Mouse (Mus musculus) myocyte (in vitro differentiated cells): ENCODE results near the gene 1700013G24Rik. TPM values are rescaled to one million over a fixed set of nuclear protein-coding genes. Genes with fewer than 3 reads are reported as not detected.
A peak's percentile ranks its signal among the peaks of the same experiment; 100 is the strongest.

ENCODE experiments used
- H3K27me3 ChIP-seq: one replicate; pipeline ENCODE4 v1.6.1; 2011; ENCODE audit not compliant: control insufficient read depth, insufficient read depth, insufficient read length
- H3K36me3 ChIP-seq: one replicate; pipeline ENCODE4 v1.6.1; 2011; ENCODE audit not compliant: control insufficient read depth, insufficient read depth
- H3K4me2 ChIP-seq: one replicate; pipeline ENCODE4 v1.6.1; 2011; ENCODE audit warnings: low read depth, control low read depth
- H3K4me3 ChIP-seq: one replicate; pipeline ENCODE4 v1.5.1; 2011; ENCODE audit warnings: mild to moderate bottlenecking, control low read depth, moderate library complexity
- H3K79me2 ChIP-seq: one replicate; pipeline ENCODE4 v1.6.1; 2011; ENCODE audit not compliant: control insufficient read depth, insufficient read depth
- H3ac ChIP-seq: one replicate; pipeline ENCODE4 v1.6.1; 2011; ENCODE audit not compliant: control insufficient read depth, insufficient read length
- CEBPB ChIP-seq: IDR thresholded peaks from 2 replicates; pipeline ENCODE4 v1.6.1; 2011; ENCODE audit warnings: mild to moderate bottlenecking, moderate library complexity; ENCODE audit not compliant: poor library complexity, insufficient read depth, severe bottlenecking
- E2F4 ChIP-seq: IDR thresholded peaks from one replicate; pipeline ENCODE4 v1.6.1; 2011; ENCODE audit warnings: mild to moderate bottlenecking, control low read depth, moderate library complexity; ENCODE audit not compliant: insufficient read depth
- MAX ChIP-seq: IDR thresholded peaks from one replicate; pipeline ENCODE4 v1.6.1; 2011; ENCODE audit warnings: low read depth, mild to moderate bottlenecking, control low read depth
- MYOD1 ChIP-seq, 3 experiments: IDR thresholded peaks; one replicate each; pipeline ENCODE4 v1.6.1; 2011; ENCODE audit warnings: control low read depth in 2 of 3, low read depth in 2 of 3, mild to moderate bottlenecking in 2 of 3, moderate library complexity in 1 of 3; ENCODE audit not compliant: insufficient read length in 2 of 3, control insufficient read depth in 1 of 3
- MYOG ChIP-seq, 3 experiments: IDR thresholded peaks; one replicate each; pipeline ENCODE4 v1.6.1; 2011; ENCODE audit warnings: control low read depth in 2 of 3, low read depth in 2 of 3, mild to moderate bottlenecking in 2 of 3; ENCODE audit not compliant: insufficient read length in 2 of 3, control insufficient read depth in 1 of 3, insufficient read depth in 1 of 3
- POLR2A ChIP-seq: IDR thresholded peaks from one replicate; pipeline ENCODE4 v1.6.1; 2011; ENCODE audit warnings: low read depth, mild to moderate bottlenecking, control low read depth, moderate library complexity; ENCODE audit not compliant: insufficient read length
- POLR2AphosphoS2 ChIP-seq: IDR thresholded peaks from one replicate; pipeline ENCODE4 v1.6.1; 2011; ENCODE audit warnings: low read depth, control low read depth; ENCODE audit not compliant: insufficient read length
- REST ChIP-seq: IDR thresholded peaks from one replicate; pipeline ENCODE4 v1.6.1; 2011; ENCODE audit warnings: mild to moderate bottlenecking, control low read depth, moderate library complexity; ENCODE audit not compliant: insufficient read depth, insufficient read length
- SRF ChIP-seq: IDR thresholded peaks from one replicate; pipeline ENCODE4 v1.6.1; 2011; ENCODE audit warnings: low read depth; ENCODE audit not compliant: control insufficient read depth, insufficient read length
- TCF12 ChIP-seq: IDR thresholded peaks from one replicate; pipeline ENCODE4 v1.6.1; 2011; ENCODE audit warnings: mild to moderate bottlenecking, control low read depth; ENCODE audit not compliant: poor library complexity, insufficient read depth, severe bottlenecking
- TCF3 ChIP-seq: IDR thresholded peaks from one replicate; pipeline ENCODE4 v1.6.1; 2011; ENCODE audit warnings: low read depth, control low read depth; ENCODE audit not compliant: insufficient read length
- USF1 ChIP-seq: IDR thresholded peaks from one replicate; pipeline ENCODE4 v1.6.1; 2011; ENCODE audit warnings: low read depth, mild to moderate bottlenecking, control low read depth, moderate library complexity
- polyA plus RNA-seq: library from polyadenylated mRNA; unstranded; fragments of >200 nt; fragmentation: generic; extraction: Trizol; gene quantifications from one replicate; pipeline ENCODE4 v1.2.1, GENCODE M21; 2012; ENCODE audit warnings: missing spikeins

1700013G24Rik gene
- polyA plus RNA-seq, 1 experiment: 0.55 TPM

DNA sequence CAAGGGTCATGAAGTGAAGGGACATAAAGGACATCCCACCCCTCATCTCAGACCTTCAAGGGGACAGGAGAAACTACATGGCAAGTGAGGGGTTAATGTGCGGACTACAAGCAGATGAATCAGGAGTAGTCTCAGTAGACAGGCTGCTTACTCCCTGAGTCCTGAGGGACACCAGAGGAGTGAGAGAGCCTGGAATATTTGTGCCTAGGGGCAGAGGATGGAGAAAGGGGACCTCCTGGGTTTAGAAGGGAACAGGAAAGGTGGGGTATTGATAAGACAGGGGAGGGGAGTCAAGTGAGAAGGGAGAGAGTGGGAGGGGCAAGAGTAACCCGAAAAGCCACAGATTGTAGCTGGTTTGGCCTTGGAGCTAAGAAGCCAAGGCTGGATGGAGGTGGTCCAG lies 4.4 kb upstream of the 1700013G24Rik start:
- H3K4me2 ChIP-seq: peak overlapping the region; percentile 86
- H3K4me3 ChIP-seq: no peak overlapping the region
- no peaks in the 10 kb centered on the region for H3K79me2 ChIP-seq
- TF ChIP-seq POLR2AphosphoS2: no peak
- no peak for TF ChIP-seq MAX
- no peak for TF ChIP-seq E2F4
- no peak for TF ChIP-seq MYOD1 (IDR thresholded peaks at IDR 0.05; ENCODE audit: control insufficient read depth in 1 of 3, insufficient read length in 2 of 3, low read depth in 2 of 3)
- TF ChIP-seq MYOG (IDR thresholded peaks at IDR 0.05; ENCODE audit: control insufficient read depth in 1 of 3, insufficient read depth in 1 of 3, insufficient read length in 2 of 3, low read depth in 2 of 3): no peak
- no peak for TF ChIP-seq USF1
- TF ChIP-seq TCF12: no peak
- no peak for TF ChIP-seq POLR2A
- no peak for TF ChIP-seq SRF
- no peak for TF ChIP-seq REST
- TF ChIP-seq TCF3: no peak
- TF ChIP-seq CEBPB: no peak
- H3K36me3 ChIP-seq: no peaks in the 10 kb centered on the region
- H3ac ChIP-seq: no peak overlapping the region
- H3K27me3 ChIP-seq: no peaks in the 10 kb centered on the region

GRCm38 (mm10) chr4:137449132-137449531 lies 4.0 kb upstream of the 1700013G24Rik start:
- no peaks in the 10 kb centered on the region for H3K36me3 ChIP-seq
- H3K27me3 ChIP-seq: no peaks in the 10 kb centered on the region
- TF ChIP-seq MYOD1 (IDR thresholded peaks at IDR 0.05; ENCODE audit: control insufficient read depth in 1 of 3, insufficient read length in 2 of 3, low read depth in 2 of 3) (no peak), POLR2AphosphoS2 (no peak), POLR2A (no peak), SRF (no peak), TCF12 (no peak), MYOG (IDR thresholded peaks at IDR 0.05; ENCODE audit: control insufficient read depth in 1 of 3, insufficient read depth in 1 of 3, insufficient read length in 2 of 3, low read depth in 2 of 3) (no peak), REST (no peak), CEBPB (no peak), E2F4 (no peak), USF1 (no peak), TCF3 (no peak), MAX (no peak)
- no peaks in the 10 kb centered on the region for H3K79me2 ChIP-seq
- H3K4me3 ChIP-seq: no peak overlapping the region
- H3ac ChIP-seq: no peak overlapping the region
- peak overlapping the region; percentile 86 for H3K4me2 ChIP-seq

DNA sequence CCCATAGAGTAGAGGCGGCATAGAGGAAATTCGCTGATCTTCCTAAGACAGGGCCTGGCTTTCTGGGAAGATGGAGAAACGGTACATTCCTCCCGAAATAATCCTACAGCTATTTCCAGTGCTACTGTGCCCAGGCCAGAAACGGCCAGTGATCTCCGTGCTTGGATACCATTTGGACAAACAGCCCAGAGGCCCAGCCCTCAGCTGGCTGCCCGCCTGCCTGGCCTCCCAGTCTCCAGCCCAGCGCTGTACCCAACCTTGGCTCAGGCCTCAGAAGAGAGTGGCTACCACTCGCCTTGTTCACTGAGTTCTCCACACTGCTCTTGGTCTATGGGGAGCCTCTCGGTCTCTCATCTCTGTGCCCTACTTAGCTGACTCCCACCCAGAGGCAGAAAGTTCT lies 3.4 kb upstream of the 1700013G24Rik start:
- H3K4me2 ChIP-seq: peak overlapping the region; percentile 86
- H3K36me3 ChIP-seq: no peaks in the 10 kb centered on the region
- no peak overlapping the region for H3K4me3 ChIP-seq
- no peaks in the 10 kb centered on the region for H3K79me2 ChIP-seq
- H3ac ChIP-seq: no peak overlapping the region
- no peaks in the 10 kb centered on the region for H3K27me3 ChIP-seq
- TF ChIP-seq REST: no peak
- TF ChIP-seq POLR2AphosphoS2: no peak
- TF ChIP-seq MYOG (IDR thresholded peaks at IDR 0.05; ENCODE audit: control insufficient read depth in 1 of 3, insufficient read depth in 1 of 3, insufficient read length in 2 of 3, low read depth in 2 of 3): peak in 1 of 3 experiments; percentile 39
- no peak for TF ChIP-seq MAX
- TF ChIP-seq CEBPB: no peak
- no peak for TF ChIP-seq E2F4
- TF ChIP-seq SRF: no peak

DNA sequence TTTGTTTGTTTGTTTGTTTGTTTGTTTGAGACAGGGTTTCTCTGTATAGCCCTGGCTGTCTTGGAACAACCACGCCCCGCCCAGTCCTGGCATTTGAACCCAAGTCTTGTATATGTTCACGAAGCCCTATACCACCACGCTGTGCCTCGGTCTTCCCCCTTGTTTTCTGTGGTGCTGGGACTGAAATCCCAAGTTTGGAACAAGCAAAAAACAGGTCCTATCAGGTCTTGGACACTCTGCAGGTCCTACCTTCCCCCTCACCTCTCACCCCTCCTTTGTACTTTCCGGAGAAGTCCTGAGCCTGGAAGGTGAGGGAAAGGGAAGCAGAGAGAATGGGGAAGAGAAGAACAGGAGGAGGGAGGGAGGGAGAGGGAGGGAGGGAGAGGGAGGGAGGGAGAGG lies 894 bp upstream of the 1700013G24Rik start:
- Histone ChIP-seq H3K36me3 (no peaks in the 10 kb centered on the region), H3K4me3 (no peak overlapping the region), H3ac (no peak overlapping the region), H3K27me3 (no peaks in the 10 kb centered on the region), H3K79me2 (no peaks in the 10 kb centered on the region), H3K4me2 (no peak overlapping the region)
- no peak for TF ChIP-seq REST
- no peak for TF ChIP-seq MYOG (IDR thresholded peaks at IDR 0.05; ENCODE audit: control insufficient read depth in 1 of 3, insufficient read depth in 1 of 3, insufficient read length in 2 of 3, low read depth in 2 of 3)
- no peak for TF ChIP-seq MAX
- TF ChIP-seq USF1: no peak
- TF ChIP-seq MYOD1 (IDR thresholded peaks at IDR 0.05; ENCODE audit: control insufficient read depth in 1 of 3, insufficient read length in 2 of 3, low read depth in 2 of 3): no peak
- no peak for TF ChIP-seq POLR2AphosphoS2
- no peak for TF ChIP-seq SRF
- TF ChIP-seq TCF12: no peak
- TF ChIP-seq TCF3: no peak
- no peak for TF ChIP-seq CEBPB
- TF ChIP-seq E2F4: no peak
- TF ChIP-seq POLR2A: no peak

DNA sequence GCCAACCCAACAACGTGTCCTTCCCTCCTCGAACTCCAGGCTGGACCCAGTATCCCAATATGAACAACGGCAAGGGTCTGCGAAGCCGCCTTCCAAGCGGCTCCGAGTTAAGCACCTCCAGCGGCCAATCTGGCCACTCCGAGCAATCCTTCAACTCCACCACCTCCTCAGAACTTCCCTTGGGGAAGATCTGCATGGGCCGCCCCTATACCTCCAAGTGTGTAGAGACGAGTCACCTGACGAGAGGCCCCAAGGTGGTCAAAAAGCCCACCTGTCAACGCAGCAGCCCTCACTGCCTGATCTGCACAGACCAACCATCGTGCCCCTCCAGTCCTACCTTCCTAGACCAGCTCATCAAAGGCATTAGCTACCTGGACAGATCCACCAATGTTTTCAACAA lies 1.5 kb downstream of the 1700013G24Rik start:
- no peak for TF ChIP-seq POLR2AphosphoS2
- TF ChIP-seq REST: no peak
- no peak for TF ChIP-seq USF1
- no peak for TF ChIP-seq POLR2A
- TF ChIP-seq MYOD1 (IDR thresholded peaks at IDR 0.05; ENCODE audit: control insufficient read depth in 1 of 3, insufficient read length in 2 of 3, low read depth in 2 of 3): no peak
- no peak for TF ChIP-seq TCF3
- no peak for TF ChIP-seq E2F4
- TF ChIP-seq MAX: no peak
- no peak for TF ChIP-seq CEBPB
- TF ChIP-seq MYOG (IDR thresholded peaks at IDR 0.05; ENCODE audit: control insufficient read depth in 1 of 3, insufficient read depth in 1 of 3, insufficient read length in 2 of 3, low read depth in 2 of 3): no peak
- TF ChIP-seq TCF12: no peak
- TF ChIP-seq SRF: no peak
- Histone ChIP-seq H3K4me3 (no peak overlapping the region), H3K27me3 (no peaks in the 10 kb centered on the region), H3ac (no peak overlapping the region), H3K79me2 (no peaks in the 10 kb centered on the region), H3K4me2 (no peak overlapping the region), H3K36me3 (no peaks in the 10 kb centered on the region)
